Mouse (Mus musculus): Measurements from ENCODE around the gene Mpo. TPM values are rescaled to one million over a fixed set of nuclear protein-coding genes. Genes with fewer than 3 reads are reported as not detected.

Gene Mpo
- polyA plus RNA-seq, 1 experiment from 2014 or later: 2.9 TPM

- no peak within 1 kb of the TSS for H3K4me2 ChIP-seq (replicated peaks)
- no peaks in the 10 kb centered on the region for H3K9me3 ChIP-seq
- no peak within 1 kb of the TSS for H3K4me3 ChIP-seq (replicated peaks)
- peaks cover 13% of the 10 kb centered on the region for H3K4me1 ChIP-seq (replicated peaks)
- H3K36me3 ChIP-seq: no peaks in the 10 kb centered on the region
- no peak within 1 kb of the TSS for H3K27ac ChIP-seq
- WGBS: 10% methylated on average over 23 of the region's 23 CpGs
- H3K9ac ChIP-seq: no peak within 1 kb of the TSS
- ATAC-seq: no peak
- H3K27me3 ChIP-seq (replicated peaks): peaks cover 54% of the 10 kb centered on the region
Measured at GRCm38 (mm10) chr11:87760301-87761081, 32.9 kb upstream of the Mpo start, which contains the start of gene Tspoap1. Gene Tspoap1, plus strand, starts transcription at chr11:87760541.

- H3K4me3 ChIP-seq (replicated peaks): no peak overlapping the region
- peaks cover 13% of the 10 kb centered on the region for H3K4me1 ChIP-seq (replicated peaks)
- no peaks in the 10 kb centered on the region for H3K9me3 ChIP-seq
- no peak for ATAC-seq
- H3K4me2 ChIP-seq (replicated peaks): no peak overlapping the region
- H3K27ac ChIP-seq: no peak overlapping the region
- no peaks in the 10 kb centered on the region for H3K36me3 ChIP-seq
- peaks cover 61% of the 10 kb centered on the region for H3K27me3 ChIP-seq (replicated peaks)
- H3K9ac ChIP-seq: no peak overlapping the region
- WGBS: 74% methylated on average over 11 of the region's 11 CpGs
Measured at GRCm38 (mm10) chr11:87761181-87761721, 32.1 kb upstream of the Mpo start.

- Histone ChIP-seq H3K9me3 (no peaks in the 10 kb centered on the region), H3K9ac (no peak overlapping the region), H3K27me3 (replicated peaks) (peaks cover 66% of the 10 kb centered on the region), H3K4me1 (replicated peaks) (peaks cover 13% of the 10 kb centered on the region), H3K27ac (no peak overlapping the region), H3K4me2 (replicated peaks) (no peak overlapping the region), H3K4me3 (replicated peaks) (no peak overlapping the region), H3K36me3 (no peaks in the 10 kb centered on the region)
- 77% methylated on average over 14 of the region's 14 CpGs for WGBS
- ATAC-seq: no peak
Measured at GRCm38 (mm10) chr11:87761806-87762701, 31.3 kb upstream of the Mpo start.

- peaks cover 13% of the 10 kb centered on the region for H3K4me1 ChIP-seq (replicated peaks)
- H3K9me3 ChIP-seq: no peaks in the 10 kb centered on the region
- no peaks in the 10 kb centered on the region for H3K36me3 ChIP-seq
- no peak overlapping the region for H3K9ac ChIP-seq
- 43% methylated on average over 12 of the region's 12 CpGs for WGBS
- H3K27ac ChIP-seq: no peak overlapping the region
- peak overlapping the region; percentile 48; the same call in 1 of the 2 replicates for H3K4me3 ChIP-seq (replicated peaks)
- H3K4me2 ChIP-seq (replicated peaks): peak overlapping the region; percentile 99; the same call in 1 of the 2 replicates
- ATAC-seq: no peak
- peaks cover 66% of the 10 kb centered on the region for H3K27me3 ChIP-seq (replicated peaks)
Measured at GRCm38 (mm10) chr11:87762702-87763385, 30.5 kb upstream of the Mpo start.

- ATAC-seq: peak; percentile 63
- Histone ChIP-seq H3K9ac (0 out of 2 replicates have a peak overlapping the region, but pooled peaks have one; percentile 53), H3K27ac (no peak overlapping the region)
Measured at GRCm38 (mm10) chr11:87763511-87763987, 29.8 kb upstream of the Mpo start.

GRCm38 (mm10) chr11:87763988-87764876, 29.1 kb upstream of the Mpo start:
- H3K9ac ChIP-seq: peak overlapping the region; percentile 53
- under 1% methylated on average over 64 of the region's 65 CpGs for WGBS
- peak overlapping the region; percentile 48 for H3K4me3 ChIP-seq (replicated peaks)
- H3K4me2 ChIP-seq (replicated peaks): peak overlapping the region; percentile 99
- H3K27ac ChIP-seq: no peak overlapping the region
- peaks cover 13% of the 10 kb centered on the region for H3K4me1 ChIP-seq (replicated peaks)
- no peaks in the 10 kb centered on the region for H3K36me3 ChIP-seq
- H3K27me3 ChIP-seq (replicated peaks): peaks cover 66% of the 10 kb centered on the region
- no peaks in the 10 kb centered on the region for H3K9me3 ChIP-seq
- peak; percentile 48 for ATAC-seq

More at GRCm38 (mm10) chr11:87763511-87763987, 29.8 kb upstream of the Mpo start:
- peak overlapping the region; percentile 48 for H3K4me3 ChIP-seq (replicated peaks)
- H3K9me3 ChIP-seq: no peaks in the 10 kb centered on the region
- 3% methylated on average over 17 of the region's 17 CpGs for WGBS
- H3K36me3 ChIP-seq: no peaks in the 10 kb centered on the region
- peaks cover 13% of the 10 kb centered on the region for H3K4me1 ChIP-seq (replicated peaks)
- peaks cover 66% of the 10 kb centered on the region for H3K27me3 ChIP-seq (replicated peaks)
- peak overlapping the region; percentile 99 for H3K4me2 ChIP-seq (replicated peaks)

- H3K4me1 ChIP-seq (replicated peaks): peaks cover 9% of the 10 kb centered on the region
- ATAC-seq: no peak
- H3K9me3 ChIP-seq: no peaks in the 10 kb centered on the region
- H3K27ac ChIP-seq: no peak overlapping the region
- H3K27me3 ChIP-seq (replicated peaks): peaks cover 30% of the 10 kb centered on the region
- WGBS: 92% methylated on average over 4 of the region's 4 CpGs
- H3K4me3 ChIP-seq (replicated peaks): no peak overlapping the region
- H3K4me2 ChIP-seq (replicated peaks): no peak overlapping the region
- no peak overlapping the region for H3K9ac ChIP-seq
- H3K36me3 ChIP-seq: no peaks in the 10 kb centered on the region
Measured at GRCm38 (mm10) chr11:87768745-87769144, 24.6 kb upstream of the Mpo start.

- H3K27me3 ChIP-seq (replicated peaks): peaks cover 7% of the 10 kb centered on the region
- H3K4me3 ChIP-seq (replicated peaks): no peak overlapping the region
- 0 out of 2 replicates have a peak, but pooled peaks have one; percentile 62 for ATAC-seq
- no peak overlapping the region for H3K4me2 ChIP-seq (replicated peaks)
- no peak overlapping the region for H3K9ac ChIP-seq
- no peaks in the 10 kb centered on the region for H3K4me1 ChIP-seq (replicated peaks)
- H3K9me3 ChIP-seq: no peaks in the 10 kb centered on the region
- WGBS: 55% methylated on average over 3 of the region's 3 CpGs
- no peak overlapping the region for H3K27ac ChIP-seq
- H3K36me3 ChIP-seq: no peaks in the 10 kb centered on the region
Measured at GRCm38 (mm10) chr11:87770989-87771388, 22.4 kb upstream of the Mpo start.

DNA sequence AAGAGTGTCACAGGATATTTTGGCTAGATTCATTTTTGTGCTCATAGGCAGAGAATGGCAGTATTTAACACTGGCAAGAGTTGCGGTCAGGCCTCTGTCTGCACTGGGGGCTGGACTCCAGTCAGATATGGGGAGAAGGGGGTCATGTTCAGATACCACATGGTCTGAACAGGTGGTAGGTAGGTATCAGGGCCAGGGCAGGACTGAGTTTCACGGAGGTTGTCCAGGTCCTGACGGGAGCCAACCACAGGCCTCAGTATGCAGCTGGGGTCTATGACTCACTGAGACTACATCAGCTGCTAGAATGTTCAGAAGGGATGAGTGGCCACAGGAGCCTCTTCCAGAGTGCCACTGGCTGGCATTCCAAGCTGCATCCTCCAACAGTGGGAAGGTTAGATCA, 21.0 kb upstream of the Mpo start:
- ATAC-seq: no peak
- WGBS: 82% methylated on average over 3 of the region's 3 CpGs
- H3K9ac ChIP-seq: no peak overlapping the region

DNA sequence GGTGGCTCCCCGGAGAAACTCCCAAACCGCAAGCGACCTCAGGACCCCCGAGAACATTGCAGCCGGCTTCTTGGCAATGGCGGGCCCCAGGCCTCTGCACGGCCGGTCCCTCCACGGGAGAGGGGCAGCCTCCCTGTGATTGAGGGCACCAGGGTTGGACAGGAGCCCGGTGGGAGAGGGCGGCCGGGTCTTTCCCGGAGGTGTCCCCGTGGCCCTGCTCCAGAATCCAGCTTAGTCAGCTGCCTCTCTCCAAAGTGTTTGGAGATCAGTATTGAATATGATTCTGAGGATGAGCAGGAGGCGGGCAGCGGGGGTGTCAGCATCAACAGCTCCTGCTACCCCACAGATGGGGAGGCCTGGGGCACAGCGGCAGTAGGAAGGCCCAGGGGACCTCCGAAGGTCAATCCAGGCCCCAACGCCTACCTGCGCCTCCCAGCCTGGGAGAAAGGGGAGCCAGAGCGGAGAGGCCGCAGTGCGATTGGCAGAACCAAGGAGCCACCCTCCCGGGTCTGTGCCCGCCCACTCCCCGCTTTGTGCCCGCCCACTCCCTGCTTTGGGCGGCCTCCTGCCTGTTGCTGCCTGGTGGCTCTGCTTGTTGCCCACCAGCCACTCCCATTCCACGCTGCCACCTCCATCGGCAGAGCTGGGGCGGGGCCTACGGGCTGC, 15.1 kb upstream of the Mpo start:
- ATAC-seq: peak; percentile 96
- Histone ChIP-seq H3K4me2 (replicated peaks) (peak overlapping the region; percentile 91), H3K27me3 (replicated peaks) (no peaks in the 10 kb centered on the region), H3K4me3 (replicated peaks) (peak overlapping the region; percentile 43), H3K9ac (peak overlapping the region; percentile 62), H3K4me1 (replicated peaks) (peaks cover 14% of the 10 kb centered on the region), H3K27ac (no peak overlapping the region), H3K36me3 (no peaks in the 10 kb centered on the region), H3K9me3 (no peaks in the 10 kb centered on the region)
- WGBS: 8% methylated on average over 32 of the region's 32 CpGs

More for the DNA sequence above, 21.0 kb upstream of the Mpo start:
- Histone ChIP-seq H3K4me3 (replicated peaks) (no peak overlapping the region), H3K27ac (no peak overlapping the region), H3K4me2 (replicated peaks) (no peak overlapping the region), H3K36me3 (no peaks in the 10 kb centered on the region), H3K4me1 (replicated peaks) (no peaks in the 10 kb centered on the region), H3K27me3 (replicated peaks) (no peaks in the 10 kb centered on the region), H3K9me3 (no peaks in the 10 kb centered on the region)
